In genomic region chr3:153724701-153725668, GRCm38 (mm10) we compare ENCODE assay signal across 8 mouse cellular contexts. TPM values are rescaled to one million over a fixed set of nuclear protein-coding genes. Genes with fewer than 3 reads are reported as not detected.
DNase-seq lines count a peak whose midpoint lies in the region; ATAC-seq and TF ChIP-seq lines count a peak whose summit lies in the region.

Gene St6galnac3, minus strand, starts transcription at chr3:153725174.

- peak; percentile 99 for ATAC-seq in forebrain, postnatal 0 days
- ATAC-seq in lung, embryonic 14.5 days (ENCODE audit: insufficient read depth) = peak; percentile 98

- H3K27ac ChIP-seq in cerebellum, adult 2 months (ENCODE audit: insufficient read depth, low read length) = peak within 1 kb of the TSS; percentile 34; the same call in 1 of the 2 replicates
- H3K27ac ChIP-seq in forebrain, postnatal 0 days (ENCODE audit: low read depth, low read length) = peak within 1 kb of the TSS; percentile 80
- peak within 1 kb of the TSS; percentile 83 for H3K27ac ChIP-seq in lung, embryonic 14.5 days (ENCODE audit: low read depth)
- no peak within 1 kb of the TSS for H3K27ac ChIP-seq in thymus, adult 2 months (ENCODE audit: control insufficient read depth, insufficient read depth, low read length)

- peak within 1 kb of the TSS; percentile 94 for H3K4me2 ChIP-seq in forebrain, postnatal 0 days (ENCODE audit: low read depth)
- H3K4me2 ChIP-seq in lung, embryonic 14.5 days = peak within 1 kb of the TSS; percentile 91

- H3K9ac ChIP-seq in forebrain, postnatal 0 days = peak within 1 kb of the TSS; percentile 78
- peak within 1 kb of the TSS; percentile 69 for H3K9ac ChIP-seq in lung, embryonic 14.5 days

- under 1% methylated on average over 56 of the region's 56 CpGs for WGBS in cerebellum, adult 2 months
- WGBS in forebrain, postnatal 0 days = 3% methylated on average over 55 of the region's 56 CpGs
- WGBS in lung, embryonic 14.5 days = 2% methylated on average over 56 of the region's 56 CpGs
- WGBS in thymus, adult 2 months = 4% methylated on average over 55 of the region's 56 CpGs

- DNase-seq in MEL-GATA-1-ER (ENCODE audit: extremely low read depth, low read depth) = peak; percentile 62
- peak; percentile 78 to 80 for DNase-seq in cerebellum, adult 2 months
- DNase-seq in forebrain, postnatal 0 days = peak; percentile 90
- DNase-seq in heart, postnatal 4 days = peak; percentile 82
- peak; percentile 65 to 77 for DNase-seq in layer of hippocampus, adult 8-10 months (ENCODE audit: low spot score in 2 of 2)
- DNase-seq in lung, embryonic 14.5 days = peak; percentile 92
- DNase-seq in ovary, adult 18-20 months (ENCODE audit: low spot score) = peak; percentile 63
- peak; percentile 86 for DNase-seq in thymus, adult 2 months

- H3K4me1 ChIP-seq in cerebellum, adult 2 months (ENCODE audit: control insufficient read depth, insufficient read depth, low read length) = no peaks in the 10 kb centered on the region; the same call in 1 of the 2 replicates
- peaks cover 16% of the 10 kb centered on the region; the same call in 1 of the 2 replicates for H3K4me1 ChIP-seq in forebrain, postnatal 0 days (ENCODE audit: insufficient read depth)
- peaks cover 10% of the 10 kb centered on the region for H3K4me1 ChIP-seq in lung, embryonic 14.5 days (ENCODE audit: insufficient read depth)
- H3K4me1 ChIP-seq in thymus, adult 2 months (replicated peaks; ENCODE audit: control insufficient read depth, insufficient read depth, low read length) = peaks cover 19% of the 10 kb centered on the region

- no peaks in the 10 kb centered on the region for H3K9me3 ChIP-seq in forebrain, postnatal 0 days (ENCODE audit: low read length)
- no peaks in the 10 kb centered on the region for H3K9me3 ChIP-seq in lung, embryonic 14.5 days (ENCODE audit: low read depth, low read length)

- H3K36me3 ChIP-seq in forebrain, postnatal 0 days (ENCODE audit: insufficient read depth) = no peaks in the 10 kb centered on the region
- no peaks in the 10 kb centered on the region for H3K36me3 ChIP-seq in lung, embryonic 14.5 days (ENCODE audit: insufficient read depth)
- no peaks in the 10 kb centered on the region for H3K36me3 ChIP-seq in thymus, adult 2 months (ENCODE audit: control insufficient read depth, insufficient read depth, low read length)

- H3K27me3 ChIP-seq in cerebellum, adult 2 months (ENCODE audit: control insufficient read depth, insufficient read depth, low read length) = no peaks in the 10 kb centered on the region
- H3K27me3 ChIP-seq in forebrain, postnatal 0 days (ENCODE audit: insufficient read depth, low read length) = no peaks in the 10 kb centered on the region
- H3K27me3 ChIP-seq in lung, embryonic 14.5 days (ENCODE audit: insufficient read depth, low read length) = no peaks in the 10 kb centered on the region
- no peaks in the 10 kb centered on the region; the same call in 1 of the 2 replicates for H3K27me3 ChIP-seq in thymus, adult 2 months (ENCODE audit: control insufficient read depth, insufficient read depth, low read length)

- peak; percentile 52 for TF ChIP-seq POLR2A in cerebellum, adult 2 months (IDR thresholded peaks at IDR 0.05; ENCODE audit: borderline replicate concordance, insufficient read depth, low read length)
- no peak for TF ChIP-seq POLR2A in thymus, adult 2 months (IDR thresholded peaks at IDR 0.05; ENCODE audit: control insufficient read depth, extremely low read depth, insufficient read depth, low read length, poor library complexity)

- no peak for TF ChIP-seq CTCF in cerebellum, adult 2 months (IDR thresholded peaks at IDR 0.05; ENCODE audit: borderline replicate concordance, insufficient read depth, low read depth, low read length)
- peak; percentile 51 for TF ChIP-seq CTCF in forebrain, postnatal 0 days (IDR thresholded peaks at IDR 0.05; ENCODE audit: low read depth)
- 0 out of 2 replicates have a peak, but pooled peaks have one; percentile 10 for TF ChIP-seq CTCF in lung, embryonic 14.5 days (IDR thresholded peaks at IDR 0.05; ENCODE audit: low read depth)
- TF ChIP-seq CTCF in thymus, adult 2 months (IDR thresholded peaks at IDR 0.05; ENCODE audit: borderline replicate concordance, control insufficient read depth, extremely low read depth, insufficient read depth, low read length, poor library complexity) = peak; percentile 52; the same call in 1 of the 2 replicates

- peak within 1 kb of the TSS; percentile 93 for H3K4me3 ChIP-seq in cerebellum, adult 2 months (replicated peaks; ENCODE audit: insufficient read depth, low read depth, low read length)
- H3K4me3 ChIP-seq in forebrain, postnatal 0 days (ENCODE audit: low read depth, low read length) = peak within 1 kb of the TSS; percentile 69
- peak within 1 kb of the TSS; percentile 74 for H3K4me3 ChIP-seq in lung, embryonic 14.5 days (ENCODE audit: low read depth, low read length)
- peak within 1 kb of the TSS; percentile 66 for H3K4me3 ChIP-seq in thymus, adult 2 months (ENCODE audit: control insufficient read depth, insufficient read depth, low read length)

RNA-seq across cellular contexts. Expression of gene St6galnac3, which starts in this region (rescaled TPM):
- polyA plus RNA-seq in cerebellum, adult 2 months (2012; rRNA removed) = 11.9 and 14.6 TPM in 2 replicates
- 16.5 and 16.6 TPM in 2 replicates for total RNA-seq in forebrain, postnatal 0 days (2014; rRNA removed)
- 6.9 and 7.7 TPM in 2 replicates for polyA plus RNA-seq in forebrain, postnatal 0 days (2015; fragmentation: Nextera tagmentation; extraction: Ambion mirVana)
- total RNA-seq in heart, postnatal 4 days (2021) = 10 to 100 TPM; 12.9 to 17.8 TPM
- 10 to 100 TPM; 23.7 to 38.8 (median 30.1) TPM for total RNA-seq in layer of hippocampus, adult 8-10 months (2022)
- polyA plus RNA-seq in lung, embryonic 14.5 days (2014; fragmentation: Nextera tagmentation; extraction: Ambion mirVana) = 34.1 and 34.8 TPM in 2 replicates
- 1.3 and 1.6 TPM in 2 replicates for polyA plus RNA-seq in thymus, adult 2 months (2012; rRNA removed)
